10 mouse cellular contexts compared by ENCODE assay signal in the genomic region with DNA sequence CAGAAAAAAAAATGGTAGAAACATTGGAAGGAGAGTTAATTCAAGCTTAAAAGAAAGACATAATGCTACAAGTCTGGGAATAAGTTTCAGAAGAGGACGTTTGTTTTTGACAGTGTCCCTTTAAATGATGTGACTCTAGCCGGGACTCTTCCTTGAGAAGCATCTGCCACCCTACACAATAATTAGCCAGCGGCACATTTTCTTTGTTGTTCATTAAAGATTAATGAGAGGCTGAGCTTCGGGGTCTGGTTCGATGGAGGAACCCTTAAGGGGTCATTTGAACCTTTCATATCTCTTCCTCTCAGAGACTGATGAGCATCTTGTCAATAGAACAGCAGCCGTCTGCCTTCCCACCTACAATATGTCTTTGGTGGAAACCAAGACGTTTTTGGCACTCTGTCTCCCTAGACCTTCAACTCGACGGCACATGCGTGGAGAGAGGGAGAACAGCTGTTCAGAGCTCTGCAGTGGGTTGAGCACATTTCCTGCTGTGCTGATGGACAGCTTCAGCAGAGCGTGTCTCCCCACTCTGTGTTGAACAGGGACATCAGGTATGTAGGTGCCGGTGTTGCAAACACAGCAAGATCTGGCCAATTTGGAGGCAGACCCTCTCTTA.
DNase-seq lines count a peak whose midpoint lies in the region; ATAC-seq lines count a peak whose summit lies in the region.
"Had no signal": no experiment of that assay in that cellular context is flagged by ENCODE, and none has a peak within 500 bp of the region (broad histone marks: within the 10 kb centered on the region; RNA-seq: fewer than 3 reads in every experiment).

No protein-coding gene starts in this region.

- peak; percentile 5 for DNase-seq in kidney, postnatal 14 days
- DNase-seq in kidney, adult 18-20 months, result no peak
- no peak for DNase-seq in forebrain, embryonic 11.5 days (ENCODE audit: low spot score)
- DNase-seq in layer of hippocampus, adult 11-12 months (ENCODE audit: low spot score), result peak; percentile 45
- DNase-seq in retina, embryonic 14.5 days (ENCODE audit: low spot score), result peak; percentile 69
- no peak for DNase-seq in ovary, postnatal 10 days (ENCODE audit: low spot score)
- no peak for DNase-seq in cerebellum, adult 11 months
- DNase-seq: spleen, adult 18-20 months had no signal

- H3K4me1 ChIP-seq in forebrain, embryonic 11.5 days (replicated peaks; ENCODE audit: control insufficient read depth, insufficient read depth, low read length), result no peaks in the 10 kb centered on the region; the same call in 1 of the 2 replicates
- H3K4me1 ChIP-seq: liver, embryonic 15.5 days had no signal

- WGBS in forebrain, embryonic 11.5 days, result 52% methylated on average over 12 of the region's 12 CpGs

- ATAC-seq in forebrain, embryonic 11.5 days (replicated peaks; ENCODE audit: low FRiP score), result 0 out of 2 replicates have a peak, but pooled peaks have one; percentile 39
- ATAC-seq: Patski had no signal

- H3K27me3 ChIP-seq in forebrain, embryonic 11.5 days (ENCODE audit: control insufficient read depth, insufficient read depth, low read length), result no peaks in the 10 kb centered on the region
- H3K27me3 ChIP-seq: liver, embryonic 15.5 days; Patski had no signal

- H3K36me3 ChIP-seq in forebrain, embryonic 11.5 days (ENCODE audit: control insufficient read depth, insufficient read depth, low read length), result no peaks in the 10 kb centered on the region
- H3K36me3 ChIP-seq: liver, embryonic 15.5 days had no signal

- H3K9ac ChIP-seq in forebrain, embryonic 11.5 days (ENCODE audit: low read length), result no peak overlapping the region
- H3K9ac ChIP-seq: liver, embryonic 15.5 days had no signal

- no peak overlapping the region for H3K4me2 ChIP-seq in forebrain, embryonic 11.5 days (ENCODE audit: low read depth, low read length, severe bottlenecking)
- H3K4me2 ChIP-seq: liver, embryonic 15.5 days had no signal

- H3K27ac ChIP-seq in forebrain, embryonic 11.5 days (ENCODE audit: low read depth, low read length), result no peak overlapping the region
- H3K27ac ChIP-seq: liver, embryonic 15.5 days had no signal

- H3K4me3 ChIP-seq in forebrain, embryonic 11.5 days (ENCODE audit: low read depth, low read length), result no peak overlapping the region
- H3K4me3 ChIP-seq: liver, embryonic 15.5 days had no signal

- no peaks in the 10 kb centered on the region for H3K9me3 ChIP-seq in forebrain, embryonic 11.5 days (ENCODE audit: control insufficient read depth, low read length)
- H3K9me3 ChIP-seq: liver, embryonic 15.5 days had no signal

Comparison
In these comparisons a context has a peak if more than half of its experiments do, and no peak if none do; other contexts are left out.
1. DNase-seq: peak in kidney, postnatal 14 days (single experiment), layer of hippocampus, adult 11-12 months (single experiment) and retina, embryonic 14.5 days (single experiment); none in kidney, adult 18-20 months (single experiment), forebrain, embryonic 11.5 days (single experiment), ovary, postnatal 10 days (single experiment) and cerebellum, adult 11 months (single experiment).